28 mouse cellular contexts compared by ENCODE assay signal in genomic region chr1:5315839-5316238, GRCm38 (mm10).
A peak's percentile ranks its signal among the peaks of the same experiment; 100 is the strongest.
DNase-seq lines count a peak whose midpoint lies in the region; ATAC-seq and TF ChIP-seq lines count a peak whose summit lies in the region.
"Had no signal": no experiment of that assay in that cellular context is flagged by ENCODE, and none has a peak within 500 bp of the region (broad histone marks: within the 10 kb centered on the region; RNA-seq: fewer than 3 reads in every experiment).

No protein-coding gene starts in this region.

- H3K4me2 ChIP-seq in hindbrain, postnatal 0 days (ENCODE audit: low read depth, low read length): no peak overlapping the region
- H3K4me2 ChIP-seq: heart, embryonic 13.5 days; hindbrain, embryonic 14.5 days; midbrain, embryonic 13.5 days had no signal

- no peaks in the 10 kb centered on the region for H3K9me3 ChIP-seq in hindbrain, postnatal 0 days (ENCODE audit: low read length)
- H3K9me3 ChIP-seq: heart, embryonic 13.5 days; midbrain, embryonic 13.5 days had no signal

- H3K36me3 ChIP-seq in hindbrain, postnatal 0 days (ENCODE audit: insufficient read depth, low read length): no peaks in the 10 kb centered on the region
- H3K36me3 ChIP-seq: heart, embryonic 13.5 days; midbrain, embryonic 13.5 days had no signal

- TF ChIP-seq CTCF in hindbrain, postnatal 0 days (IDR thresholded peaks at IDR 0.05; ENCODE audit: low read depth): no peak

- WGBS in hindbrain, postnatal 0 days: 81% methylated on average over 2 of the region's 2 CpGs

- intact Hi-C loops in left cerebral cortex, postnatal 14 days (cut with DNase I): no loop called here

- no peak overlapping the region for H3K4me3 ChIP-seq in hindbrain, postnatal 0 days (ENCODE audit: low read length)
- H3K4me3 ChIP-seq: erythroblast, embryonic 14.5 days; heart, embryonic 13.5 days; midbrain, embryonic 13.5 days had no signal

- no peaks in the 10 kb centered on the region for H3K27me3 ChIP-seq in hindbrain, postnatal 0 days (ENCODE audit: insufficient read depth, low read length)
- H3K27me3 ChIP-seq: heart, embryonic 13.5 days; midbrain, embryonic 13.5 days had no signal

- DNase-seq in layer of hippocampus, adult 11-12 months (ENCODE audit: low spot score): peak; percentile 32
- no peak for DNase-seq in layer of hippocampus, postnatal 25 days (ENCODE audit: extremely low spot score in 1 of 2, low spot score in 1 of 2)
- peak; percentile 26 for DNase-seq in right cerebral cortex, adult 18-20 months
- no peak for DNase-seq in right cerebral cortex, postnatal 4 days
- peak; percentile 9 to 12 for DNase-seq in left cerebral cortex, postnatal 14 days (ENCODE audit: low spot score in 2 of 2)
- no peak for DNase-seq in hindbrain, postnatal 0 days (ENCODE audit: low spot score)
- DNase-seq in c-Kit-positive CD71-positive TER-119-positive erythroid progenitor cells, embryonic 14.5 days (ENCODE audit: low spot score): no peak
- DNase-seq: adrenal gland, postnatal 25 days; cerebellum, adult 2 months; cerebellum, postnatal 14 days; heart, postnatal 10 days; kidney, adult 11 months; kidney, postnatal 14 days; liver; lung, adult 2 months; lung, postnatal 10 days; retina, postnatal 1 day; right cerebral cortex, postnatal 25 days; thymus, adult 2 months; thymus, postnatal 4 days had no signal

- H3K9ac ChIP-seq in hindbrain, postnatal 0 days (replicated peaks; ENCODE audit: low read length): no peak overlapping the region
- H3K9ac ChIP-seq: heart, embryonic 13.5 days; hindbrain, embryonic 14.5 days; liver, embryonic 14.5 days; midbrain, embryonic 13.5 days had no signal

- H3K4me1 ChIP-seq in hindbrain, postnatal 0 days (ENCODE audit: insufficient read depth, low read length): no peaks in the 10 kb centered on the region
- H3K4me1 ChIP-seq: heart, embryonic 13.5 days; midbrain, embryonic 13.5 days had no signal

- no peak overlapping the region for H3K27ac ChIP-seq in hindbrain, postnatal 0 days
- H3K27ac ChIP-seq: heart, embryonic 13.5 days; hindbrain, embryonic 14.5 days; liver, embryonic 14.5 days; macrophage; midbrain, embryonic 13.5 days; stomach, postnatal 0 days had no signal

- no peak for ATAC-seq in hindbrain, postnatal 0 days
- ATAC-seq: inflammation-experienced regulatory T-cells, adult 6 months; midbrain, embryonic 13.5 days had no signal

Comparison
In these comparisons a context has a peak if more than half of its experiments do, and no peak if none do; other contexts are left out.
1. DNase-seq: peak in layer of hippocampus, adult 11-12 months (single experiment), right cerebral cortex, adult 18-20 months (single experiment) and left cerebral cortex, postnatal 14 days (2 of 2); none in layer of hippocampus, postnatal 25 days (0 of 2), right cerebral cortex, postnatal 4 days (single experiment), hindbrain, postnatal 0 days (single experiment) and c-Kit-positive CD71-positive TER-119-positive erythroid progenitor cells, embryonic 14.5 days (single experiment).